Mouse (Mus musculus): ENCODE results near the gene Zbtb9.

GRCm38 (mm10) chr17:26948316-26949050 is 24.5 kb upstream of the Zbtb9 start:
- TF ChIP-seq SMC3 (IDR thresholded peaks at IDR 0.05; ENCODE audit: low read depth, low read length) (no peak), EP300 (IDR thresholded peaks at IDR 0.05; ENCODE audit: low read depth in 1 of 2, low read length in 2 of 2) (no peak), ZNF384 (IDR thresholded peaks at IDR 0.05; ENCODE audit: low read depth, low read length) (no peak), POLR2A (IDR thresholded peaks at IDR 0.05; ENCODE audit: control insufficient read depth in 1 of 2, insufficient read depth in 1 of 2, low read depth in 1 of 2, low read length in 2 of 2, poor library complexity in 1 of 2) (no peak), E2F4 (IDR thresholded peaks at IDR 0.05; ENCODE audit: borderline replicate concordance, low read depth, low read length) (no peak), MXI1 (IDR thresholded peaks at IDR 0.05; ENCODE audit: low read depth, low read length) (peak; percentile 77), TAL1 (IDR thresholded peaks at IDR 0.05; ENCODE audit: low read length) (no peak)
